Mouse (Mus musculus) limb, embryonic 15.5 days (tissue): ENCODE measurements around the gene Copa. TPM values are rescaled to one million over a fixed set of nuclear protein-coding genes. Genes with fewer than 3 reads are reported as not detected.

Experiments used
- ATAC-seq: fragments of 200-750 bp; cut with Nextera tagmentation; 2 replicates; pipeline ENCODE4 v1.8.0; 2017; ENCODE audit warnings: low read depth, moderate TSS enrichment; ENCODE audit not compliant: insufficient number of reproducible peaks, low FRiP score, low TSS enrichment
- H3K27ac ChIP-seq: fragments of 300-500 bp; sonication (generic); 2 replicates; pipeline ENCODE4 v1.5.1; 2015; ENCODE audit warnings: moderate library complexity, mild to moderate bottlenecking, inconsistent platforms
- H3K27me3 ChIP-seq: fragments of 300-500 bp; sonication (generic); 2 replicates; pipeline ENCODE4 v1.6.1; 2015; ENCODE audit warnings: inconsistent platforms
- H3K36me3 ChIP-seq: fragments of 300-500 bp; sonication (generic); 2 replicates; pipeline ENCODE4 v1.6.1; 2015; ENCODE audit warnings: inconsistent platforms
- H3K4me1 ChIP-seq: fragments of 300-500 bp; sonication (generic); 2 replicates; pipeline ENCODE4 v1.6.1; 2015; ENCODE audit warnings: inconsistent platforms
- H3K4me2 ChIP-seq: fragments of 300-500 bp; sonication (generic); 2 replicates; pipeline ENCODE4 v1.6.1; 2015; ENCODE audit warnings: mild to moderate bottlenecking, inconsistent platforms
- H3K4me3 ChIP-seq: fragments of 300-500 bp; sonication (generic); 2 replicates; pipeline ENCODE4 v1.5.1; 2015; ENCODE audit warnings: mild to moderate bottlenecking, inconsistent platforms
- H3K9ac ChIP-seq: fragments of 300-500 bp; sonication (generic); 2 replicates; pipeline ENCODE4 v1.6.1; 2015; ENCODE audit warnings: inconsistent platforms
- H3K9me3 ChIP-seq: fragments of 300-500 bp; sonication (generic); 2 replicates; pipeline ENCODE4 v1.6.1; 2016; ENCODE audit warnings: inconsistent platforms
- WGBS: fragments of 180-500 bp; shearing (Covaris S2); methylation state at CpG from one replicate; pipeline ENCODE4 v1.1.7; 2015; 5-methylcytosine and 5-hydroxymethylcytosine counted together
- polyA plus RNA-seq: library from polyadenylated mRNA; unstranded; fragments of >200 nt; fragmentation: Nextera tagmentation; extraction: Ambion mirVana; gene quantifications from 2 replicates; pipeline ENCODE4 v1.2.1, GENCODE M21; 2015

Copa gene
- polyA plus RNA-seq, 1 experiment from 2014 or later: 272 TPM

DNA sequence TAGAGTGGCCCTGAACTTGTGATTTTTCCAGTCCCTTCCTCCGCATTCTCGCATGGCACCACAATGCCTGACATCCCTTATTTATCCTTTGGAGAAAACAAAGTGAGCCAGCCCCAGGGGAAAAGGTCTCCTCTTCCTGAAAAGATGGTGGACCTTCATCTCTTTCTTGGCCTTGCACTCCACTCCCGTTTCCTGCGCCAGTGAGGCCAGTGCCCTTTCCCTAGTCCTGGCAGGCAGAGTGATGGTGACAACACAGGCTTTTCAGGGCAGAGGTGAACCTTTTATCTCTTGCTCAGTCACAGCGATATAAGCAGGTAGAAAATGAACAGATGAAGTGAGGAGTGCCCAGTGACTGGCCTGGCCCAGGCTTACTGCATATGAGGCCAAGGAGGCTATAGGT lies 45.2 kb downstream of the Copa start:
- H3K4me3 ChIP-seq: peak overlapping the region; percentile 84
- no peaks in the 10 kb centered on the region for H3K27me3 ChIP-seq
- no peak for ATAC-seq
- peaks cover 54% of the 10 kb centered on the region for H3K36me3 ChIP-seq
- peak overlapping the region; percentile 89 for H3K4me2 ChIP-seq
- H3K4me1 ChIP-seq: peaks cover 16% of the 10 kb centered on the region
- no peak overlapping the region for H3K27ac ChIP-seq
- WGBS: 39% methylated on average over 5 of the region's 5 CpGs
- H3K9ac ChIP-seq: peak overlapping the region; percentile 85; the same call in 1 of the 2 replicates
- H3K9me3 ChIP-seq: no peaks in the 10 kb centered on the region

DNA sequence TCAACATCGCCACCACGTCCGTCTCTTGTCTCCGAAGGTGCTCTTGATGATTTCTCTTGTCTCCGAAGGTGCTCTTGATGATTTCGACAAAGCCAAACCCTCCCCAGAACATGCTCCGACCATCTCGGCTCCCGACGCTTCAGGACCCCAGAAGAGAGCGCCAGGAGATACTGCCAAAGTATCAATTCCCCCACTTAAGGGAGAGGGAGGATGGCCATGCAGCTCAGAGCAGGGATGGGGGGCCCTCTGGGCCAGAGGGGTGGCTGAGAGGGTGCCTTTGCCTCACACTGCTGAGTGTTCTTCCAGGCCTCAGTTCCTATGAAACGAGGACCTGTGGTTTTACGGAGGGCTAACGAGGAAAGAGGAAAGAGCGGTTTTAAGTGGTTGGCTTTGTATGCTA lies 46.2 kb downstream of the Copa start:
- H3K9me3 ChIP-seq: no peaks in the 10 kb centered on the region
- ATAC-seq: no peak
- H3K27ac ChIP-seq: no peak overlapping the region
- peaks cover 16% of the 10 kb centered on the region for H3K4me1 ChIP-seq
- H3K4me3 ChIP-seq: no peak overlapping the region
- no peak overlapping the region for H3K4me2 ChIP-seq
- 86% methylated on average over 15 of the region's 15 CpGs for WGBS
- no peaks in the 10 kb centered on the region for H3K27me3 ChIP-seq
- no peak overlapping the region for H3K9ac ChIP-seq
- peaks cover 52% of the 10 kb centered on the region for H3K36me3 ChIP-seq

DNA sequence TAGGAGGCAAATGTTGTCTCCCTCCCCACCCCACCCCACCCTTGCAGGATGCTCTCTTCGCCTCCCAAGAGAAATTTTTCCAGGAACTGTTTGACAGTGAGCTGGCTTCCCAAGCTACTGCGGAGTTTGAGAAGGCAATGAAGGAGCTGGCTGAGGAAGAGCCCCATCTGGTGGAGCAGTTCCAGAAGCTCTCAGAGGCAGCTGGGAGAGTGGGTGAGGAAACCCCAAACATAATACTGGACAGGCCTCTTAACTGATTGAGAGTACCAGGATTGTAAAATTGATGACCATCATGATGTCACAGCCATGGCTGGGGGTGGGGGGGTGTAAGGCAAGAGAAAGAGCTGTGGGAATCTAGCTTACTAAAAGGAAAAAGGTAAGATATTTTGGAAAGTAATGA lies 46.8 kb downstream of the Copa start:
- Histone ChIP-seq H3K9ac (no peak overlapping the region), H3K36me3 (peaks cover 53% of the 10 kb centered on the region), H3K9me3 (no peaks in the 10 kb centered on the region), H3K4me1 (peaks cover 16% of the 10 kb centered on the region), H3K4me3 (no peak overlapping the region), H3K27ac (no peak overlapping the region), H3K4me2 (no peak overlapping the region), H3K27me3 (no peaks in the 10 kb centered on the region)
- 65% methylated on average over 2 of the region's 2 CpGs for WGBS
- ATAC-seq: no peak

DNA sequence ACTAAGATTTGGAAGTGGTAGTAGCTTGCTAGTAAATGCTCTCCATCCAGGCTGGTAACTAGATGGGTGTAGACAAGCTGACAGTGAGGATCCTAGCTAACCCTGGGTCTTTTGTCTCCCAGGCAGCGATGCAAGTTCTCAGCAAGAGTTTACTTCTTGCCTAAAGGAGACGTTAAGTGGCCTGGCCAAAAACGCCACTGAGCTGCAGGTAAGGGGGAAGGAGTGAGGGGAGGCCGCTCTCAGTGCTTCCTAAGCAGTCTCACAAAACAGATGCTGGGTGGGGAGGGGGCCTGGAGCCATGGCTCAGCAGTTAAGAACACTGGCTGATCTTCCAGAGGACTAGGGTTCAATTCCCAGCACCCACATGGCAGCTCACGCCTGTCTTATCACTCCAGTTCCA lies 47.5 kb downstream of the Copa start:
- ATAC-seq: no peak
- Histone ChIP-seq H3K27ac (no peak overlapping the region), H3K36me3 (peaks cover 60% of the 10 kb centered on the region), H3K4me2 (no peak overlapping the region), H3K9ac (no peak overlapping the region), H3K9me3 (no peaks in the 10 kb centered on the region), H3K4me1 (peaks cover 16% of the 10 kb centered on the region), H3K27me3 (no peaks in the 10 kb centered on the region), H3K4me3 (no peak overlapping the region)
- WGBS: 94% methylated on average over 5 of the region's 5 CpGs

DNA sequence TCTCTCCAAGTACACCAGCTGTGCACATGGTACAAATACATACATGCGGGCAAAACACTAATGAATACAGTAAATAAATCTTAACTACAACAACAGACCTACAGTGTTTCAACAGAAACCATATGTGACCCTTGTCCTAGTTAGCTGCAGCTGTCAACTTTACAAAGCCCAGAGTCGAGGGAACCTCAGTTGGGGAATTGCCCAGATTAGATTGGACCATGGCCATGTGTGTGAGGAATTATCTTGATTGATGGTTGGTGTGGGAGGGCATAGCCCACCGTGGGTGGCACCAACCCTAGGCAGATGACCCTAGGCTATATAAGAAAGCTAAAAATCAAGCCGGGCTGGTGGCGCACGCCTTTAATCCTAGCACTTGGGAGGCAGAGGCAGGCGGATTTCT lies 50.0 kb downstream of the Copa start:
- WGBS: 74% methylated on average over 7 of the region's 7 CpGs
- H3K27me3 ChIP-seq: no peaks in the 10 kb centered on the region
- no peaks in the 10 kb centered on the region for H3K9me3 ChIP-seq
- no peak overlapping the region for H3K27ac ChIP-seq
- H3K36me3 ChIP-seq: peaks cover 73% of the 10 kb centered on the region
- H3K4me3 ChIP-seq: no peak overlapping the region
- no peak overlapping the region for H3K9ac ChIP-seq
- peaks cover 9% of the 10 kb centered on the region for H3K4me1 ChIP-seq
- no peak overlapping the region for H3K4me2 ChIP-seq
- no peak for ATAC-seq

DNA sequence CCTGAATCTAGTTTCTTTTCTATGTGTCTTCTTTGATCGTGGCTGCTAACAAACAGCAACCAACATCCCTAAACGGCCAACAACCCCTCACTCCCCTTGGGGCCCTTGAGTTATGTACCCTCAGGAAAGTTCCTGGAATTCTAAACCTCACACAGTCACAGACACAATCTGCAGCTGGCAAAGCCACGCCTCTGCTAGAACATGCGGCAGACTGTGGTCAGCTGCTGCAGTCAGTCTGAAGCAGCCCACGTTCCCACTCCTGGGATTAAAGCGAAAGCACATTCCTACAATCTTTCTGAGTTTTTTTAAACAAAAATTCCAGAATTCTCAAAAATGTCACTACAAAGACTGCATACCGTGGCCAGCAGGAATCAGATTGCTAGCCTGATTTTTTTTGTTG lies 51.2 kb downstream of the Copa start:
- 78% methylated on average over 7 of the region's 7 CpGs for WGBS
- Histone ChIP-seq H3K27ac (0 out of 2 replicates have a peak overlapping the region, but pooled peaks have one; percentile 38), H3K4me1 (0 out of 2 replicates have a peak, but pooled peaks cover 2% of the 10 kb centered on the region), H3K4me2 (no peak overlapping the region), H3K9ac (no peak overlapping the region), H3K36me3 (peaks cover 70% of the 10 kb centered on the region), H3K4me3 (no peak overlapping the region), H3K9me3 (no peaks in the 10 kb centered on the region), H3K27me3 (no peaks in the 10 kb centered on the region)
- peak; percentile 73; the same call in 1 of the 2 replicates for ATAC-seq

DNA sequence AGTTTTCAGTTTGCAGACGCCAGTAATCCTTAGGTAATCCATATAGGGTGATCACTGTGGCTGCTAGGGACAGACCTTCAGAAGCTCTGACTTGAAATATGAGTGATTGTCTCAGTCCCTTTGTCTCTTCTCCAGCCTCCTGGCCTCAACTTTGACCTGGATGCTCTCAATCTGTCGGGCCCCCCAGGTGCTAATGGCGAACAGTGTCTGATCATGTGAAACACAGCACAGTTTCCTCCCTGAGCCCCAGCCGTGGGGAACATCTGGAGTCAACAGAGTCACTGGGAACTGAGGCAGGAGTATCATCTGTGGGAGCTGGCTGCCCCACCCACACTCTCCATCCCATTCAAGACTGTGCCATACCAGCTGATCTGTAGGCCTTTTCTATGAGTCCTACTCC lies 51.7 kb downstream of the Copa start:
- H3K4me2 ChIP-seq: no peak overlapping the region
- no peaks in the 10 kb centered on the region for H3K9me3 ChIP-seq
- ATAC-seq: no peak
- no peaks in the 10 kb centered on the region for H3K4me1 ChIP-seq
- no peak overlapping the region for H3K9ac ChIP-seq
- H3K27ac ChIP-seq: peak overlapping the region; percentile 17; the same call in 1 of the 2 replicates
- 73% methylated on average over 4 of the region's 4 CpGs for whole genome bisulfite sequencing
- H3K4me3 ChIP-seq: no peak overlapping the region
- H3K27me3 ChIP-seq: no peaks in the 10 kb centered on the region
- H3K36me3 ChIP-seq: peaks cover 64% of the 10 kb centered on the region

DNA sequence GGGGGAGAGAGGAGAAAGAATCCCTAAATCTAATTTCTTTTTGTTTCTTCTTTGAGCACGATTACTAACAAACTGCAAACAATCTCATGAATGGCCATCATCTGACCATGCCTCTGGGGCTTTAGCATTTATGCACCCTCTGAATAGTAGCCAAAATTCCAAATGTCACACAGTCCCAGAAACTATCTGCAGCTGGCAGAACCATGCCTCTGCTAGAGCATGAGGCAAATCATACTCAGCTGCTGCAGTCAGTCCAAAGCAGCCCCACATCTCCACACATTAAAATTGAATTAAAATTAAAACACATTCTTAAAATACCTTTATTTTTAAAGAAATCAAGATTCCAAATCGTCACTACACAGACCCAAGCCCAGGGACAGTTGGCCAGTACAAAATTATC lies 57.8 kb downstream of the Copa start:
- Histone ChIP-seq H3K36me3 (peaks cover 10% of the 10 kb centered on the region), H3K9me3 (no peaks in the 10 kb centered on the region), H3K27me3 (no peaks in the 10 kb centered on the region), H3K4me2 (no peak overlapping the region), H3K9ac (no peak overlapping the region), H3K4me3 (no peak overlapping the region), H3K27ac (no peak overlapping the region), H3K4me1 (no peaks in the 10 kb centered on the region)
- 75% methylated on average over 2 of the region's 2 CpGs for WGBS
- no peak for ATAC-seq

DNA sequence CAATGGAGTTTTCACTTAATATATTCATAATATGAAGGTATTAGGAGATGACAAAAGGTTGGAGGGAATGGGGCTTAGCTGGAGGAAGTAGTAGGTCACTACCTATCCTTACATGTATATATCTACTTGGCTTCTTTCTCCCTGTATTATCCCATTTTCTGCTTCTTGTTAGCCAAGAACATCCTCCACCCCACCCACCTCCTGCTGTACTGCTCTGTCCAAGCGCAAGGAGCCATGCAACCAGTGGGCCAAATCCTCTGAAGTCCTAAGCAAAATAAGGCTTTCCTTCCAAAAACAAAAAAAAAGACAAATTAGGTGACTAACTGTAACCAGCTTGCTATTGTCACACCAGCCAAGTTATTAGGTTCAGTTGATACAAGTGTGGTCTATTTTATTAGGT lies 58.5 kb downstream of the Copa start:
- WGBS: 74% methylated on average over 1 of the region's 1 CpGs
- no peak for ATAC-seq
- H3K9me3 ChIP-seq: no peaks in the 10 kb centered on the region

DNA sequence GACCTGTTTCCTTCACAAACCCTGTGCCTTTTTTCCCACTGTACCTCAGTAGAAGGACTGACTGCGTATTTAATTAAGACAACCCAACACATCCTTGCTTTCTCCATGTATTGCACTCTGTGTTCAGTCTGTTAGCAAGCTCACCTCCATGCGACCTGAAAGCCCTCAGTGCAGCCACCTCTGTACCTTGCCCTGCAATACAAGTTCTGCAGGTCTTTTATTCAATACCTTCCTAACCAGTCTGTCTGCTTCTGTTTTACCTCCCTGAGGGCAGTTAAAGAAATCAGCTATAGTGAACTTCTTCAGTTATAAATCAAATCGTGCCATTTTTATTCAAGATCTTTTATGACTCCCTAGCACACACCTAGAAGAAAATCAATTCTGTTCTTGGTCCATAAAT lies 59.2 kb downstream of the Copa start:
- H3K4me2 ChIP-seq: no peak overlapping the region
- H3K4me3 ChIP-seq: no peak overlapping the region
- no peak overlapping the region for H3K9ac ChIP-seq
- H3K4me1 ChIP-seq: no peaks in the 10 kb centered on the region
- no peaks in the 10 kb centered on the region for H3K27me3 ChIP-seq
- WGBS: 55% methylated on average over 3 of the region's 3 CpGs
- no peak for ATAC-seq
- no peak overlapping the region for H3K27ac ChIP-seq
- 0 out of 2 replicates have a peak, but pooled peaks cover under 1% of the 10 kb centered on the region for H3K36me3 ChIP-seq
- no peaks in the 10 kb centered on the region for H3K9me3 ChIP-seq

More for the DNA sequence above, 58.5 kb downstream of the Copa start:
- Histone ChIP-seq H3K27ac (no peak overlapping the region), H3K9ac (no peak overlapping the region), H3K27me3 (no peaks in the 10 kb centered on the region), H3K4me2 (no peak overlapping the region), H3K4me3 (no peak overlapping the region), H3K4me1 (no peaks in the 10 kb centered on the region), H3K36me3 (peaks cover 6% of the 10 kb centered on the region; the same call in 1 of the 2 replicates)

DNA sequence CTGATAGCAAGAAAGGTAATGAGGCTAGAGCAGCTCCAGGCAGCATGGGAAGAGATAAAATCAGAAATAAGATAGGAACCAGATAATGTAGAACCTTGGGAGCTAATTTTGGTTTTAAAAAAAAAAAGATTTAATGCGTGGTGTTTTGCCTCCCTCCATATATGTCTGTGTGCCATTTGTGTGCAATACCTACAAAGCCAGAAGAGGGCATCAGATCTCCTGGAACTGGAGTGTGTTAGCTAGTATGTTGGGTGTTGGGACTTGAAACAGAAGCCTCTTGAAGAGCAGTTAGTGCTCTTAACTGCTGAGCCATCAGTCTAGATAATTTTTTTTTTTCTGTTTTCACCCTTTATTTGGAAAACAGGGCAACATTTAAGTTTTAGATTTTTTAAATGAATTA lies 61.2 kb downstream of the Copa start:
- Histone ChIP-seq H3K4me2 (no peak overlapping the region), H3K9me3 (no peaks in the 10 kb centered on the region)
- ATAC-seq: no peak

DNA sequence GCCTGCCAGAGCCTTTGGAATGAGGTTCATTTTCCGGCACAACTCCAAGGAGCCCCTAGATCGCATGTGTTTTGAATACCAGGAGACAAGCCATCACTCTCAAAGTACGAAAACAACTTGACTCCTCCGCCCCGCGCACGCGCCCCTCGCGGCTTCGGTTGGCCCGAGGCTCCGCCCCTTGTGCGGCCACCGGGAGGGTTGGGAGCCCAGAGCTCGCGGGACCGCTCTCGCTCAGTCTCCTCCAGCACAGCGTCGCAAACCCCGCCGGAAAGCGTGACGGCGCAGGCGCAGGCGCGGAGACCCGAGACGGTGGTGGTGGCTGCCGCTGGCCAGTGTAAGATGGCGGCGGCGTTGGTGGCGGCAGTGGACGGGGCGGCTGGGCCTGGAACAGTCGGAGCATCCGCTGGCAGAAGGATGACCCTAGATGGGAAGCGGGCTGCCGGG lies 65.5 kb downstream of the Copa start, which contains the start of gene Dcaf8:
Gene Dcaf8 (plus strand): TSS at position 250 of the 444 bp plus-strand sequence.
- peak; percentile 99 for ATAC-seq
- H3K4me1 ChIP-seq: peaks cover 15% of the 10 kb centered on the region; the same call in 1 of the 2 replicates
- WGBS: under 1% methylated on average over 41 of the region's 42 CpGs
- no peaks in the 10 kb centered on the region for H3K9me3 ChIP-seq
- H3K9ac ChIP-seq: peak within 1 kb of the TSS; percentile 99
- peak within 1 kb of the TSS; percentile 58 for H3K4me2 ChIP-seq
- peak within 1 kb of the TSS; percentile 96 for H3K27ac ChIP-seq
- peaks cover 17% of the 10 kb centered on the region for H3K36me3 ChIP-seq
- H3K27me3 ChIP-seq: no peaks in the 10 kb centered on the region
- H3K4me3 ChIP-seq: peak within 1 kb of the TSS; percentile 89

More for the DNA sequence above, 61.2 kb downstream of the Copa start:
- Histone ChIP-seq H3K27me3 (no peaks in the 10 kb centered on the region), H3K4me3 (no peak overlapping the region), H3K36me3 (no peaks in the 10 kb centered on the region), H3K4me1 (peaks cover 4% of the 10 kb centered on the region; the same call in 1 of the 2 replicates), H3K9ac (no peak overlapping the region), H3K27ac (no peak overlapping the region)
- WGBS: 27% methylated on average over 1 of the region's 1 CpGs
